Mouse (Mus musculus) lung, adult 2 months (tissue): Measurements from ENCODE around the gene Usp30. TPM values are rescaled to one million over a fixed set of nuclear protein-coding genes. Genes with fewer than 3 reads are reported as not detected.

Source experiments
- DNase-seq: peaks from one replicate; pipeline ENCODE4 v3.0.0; 2022
- H3K4me1 ChIP-seq: fragments of 200-500 bp; 2 replicates; pipeline ENCODE4 v1.6.1; 2011; ENCODE audit warnings: low read length; ENCODE audit not compliant: control insufficient read depth, insufficient read depth
- H3K4me3 ChIP-seq: fragments of 200-500 bp; replicated peaks from 2 replicates; pipeline ENCODE3; 2011; ENCODE audit warnings: low read depth, mild to moderate bottlenecking, control low read depth, low read length; ENCODE audit errors: extremely low read depth
- CTCF ChIP-seq: fragments of 200-500 bp; IDR thresholded peaks from 2 replicates; pipeline ENCODE4 v1.5.1; 2011; ENCODE audit warnings: mild to moderate bottlenecking, low read length, control low read depth; ENCODE audit not compliant: insufficient read depth
- POLR2A ChIP-seq: fragments of 200-500 bp; IDR thresholded peaks from 2 replicates; pipeline ENCODE4 v1.6.1; 2011; ENCODE audit warnings: low read depth, mild to moderate bottlenecking, control low read depth, low read length, borderline replicate concordance; ENCODE audit errors: extremely low read depth
- WGBS: fragments of 180-500 bp; shearing (Covaris S2); methylation state at CpG from one replicate; pipeline ENCODE4 v1.1.7; 2018; 5-methylcytosine and 5-hydroxymethylcytosine counted together
- polyA plus RNA-seq: library from polyadenylated mRNA; depleted of rRNA; stranded (reverse); fragments of >200 nt; gene quantifications from 2 replicates; pipeline ENCODE4 v1.2.3, GENCODE M21; 2012

The Usp30 gene
- polyA plus RNA-seq, 1 experiment: 19.7 TPM

DNA sequence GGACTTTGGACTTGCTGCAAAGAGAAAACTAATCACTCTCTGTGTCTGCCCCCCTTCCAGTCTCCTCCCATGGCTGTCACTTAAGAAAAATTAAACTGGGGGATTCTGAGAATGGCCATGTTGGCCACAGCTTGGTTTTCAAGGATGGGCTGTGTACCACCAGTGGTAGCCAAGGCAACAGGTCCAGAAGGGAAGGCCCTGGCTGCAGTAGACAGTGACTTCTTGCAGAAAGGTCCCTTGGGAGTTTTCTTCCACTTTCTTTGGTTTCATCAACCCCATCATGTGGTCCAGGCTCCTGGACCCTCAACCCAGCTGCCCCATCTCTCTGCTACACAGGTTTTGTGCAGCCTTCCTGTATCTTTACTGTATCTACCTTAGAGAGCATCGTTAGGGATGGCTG is 24.4 kb upstream of the Usp30 start:
- whole genome bisulfite sequencing: 62% methylated on average over 1 of the region's 1 CpGs
- no peak for DNase-seq
- Histone ChIP-seq H3K4me3 (no peak overlapping the region), H3K4me1 (no peaks in the 10 kb centered on the region)
- TF ChIP-seq CTCF (no peak), POLR2A (no peak)

- Histone ChIP-seq H3K4me1 (no peaks in the 10 kb centered on the region), H3K4me3 (no peak overlapping the region)
- no peak for TF ChIP-seq CTCF
- no peak for TF ChIP-seq POLR2A
- WGBS: 11% methylated on average over 15 of the region's 15 CpGs
- DNase-seq: peak; percentile 30
Measured at GRCm38 (mm10) chr5:114041327-114041930, 23.8 kb upstream of the Usp30 start.

DNA sequence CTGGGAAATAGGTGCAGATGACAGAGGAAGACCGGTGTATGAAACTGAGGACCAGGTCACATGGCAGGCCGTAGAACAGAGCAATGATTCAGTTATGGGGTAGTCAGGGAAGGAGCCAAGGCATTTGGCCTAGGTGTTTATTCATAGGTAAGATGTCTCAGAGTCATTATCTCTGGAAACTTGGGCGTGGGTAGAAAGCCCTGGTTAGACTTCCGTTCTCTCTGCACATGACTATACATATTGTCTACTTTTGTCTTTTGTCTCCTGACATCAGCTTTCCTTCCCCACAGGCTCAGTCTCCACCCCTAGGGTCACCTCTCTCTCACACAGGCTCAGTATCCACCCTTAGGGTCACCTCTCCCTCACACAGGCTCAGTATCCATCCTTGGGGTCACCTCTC is 21.5 kb upstream of the Usp30 start:
- DNase-seq: no peak
- TF ChIP-seq POLR2A (no peak), CTCF (no peak)
- no peak overlapping the region for H3K4me3 ChIP-seq
- 72% methylated on average over 4 of the region's 4 CpGs for WGBS
- H3K4me1 ChIP-seq: no peaks in the 10 kb centered on the region

DNA sequence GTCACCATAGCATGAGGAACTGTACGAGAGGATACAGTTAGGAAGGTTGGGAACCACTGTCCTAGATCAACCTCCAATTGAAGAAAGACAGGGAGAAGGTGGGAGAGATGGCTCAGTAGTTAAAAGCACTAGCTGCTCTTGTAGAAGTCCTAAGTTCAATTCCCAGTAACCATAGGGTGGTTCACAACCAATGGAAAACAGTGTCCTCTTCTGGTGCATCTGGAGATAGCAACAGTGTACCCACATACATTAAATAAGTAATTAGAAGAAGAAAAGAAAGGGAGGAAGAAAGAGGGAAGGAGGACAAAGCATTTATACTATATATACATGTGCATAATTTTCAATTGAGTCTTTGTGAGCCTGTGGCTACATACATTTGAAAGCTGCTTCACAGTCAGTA is 20.1 kb upstream of the Usp30 start:
- TF ChIP-seq CTCF: no peak
- TF ChIP-seq POLR2A: no peak
- 64% methylated on average over 1 of the region's 1 CpGs for WGBS
- no peak overlapping the region for H3K4me3 ChIP-seq
- no peak for DNase-seq
- H3K4me1 ChIP-seq: no peaks in the 10 kb centered on the region

DNA sequence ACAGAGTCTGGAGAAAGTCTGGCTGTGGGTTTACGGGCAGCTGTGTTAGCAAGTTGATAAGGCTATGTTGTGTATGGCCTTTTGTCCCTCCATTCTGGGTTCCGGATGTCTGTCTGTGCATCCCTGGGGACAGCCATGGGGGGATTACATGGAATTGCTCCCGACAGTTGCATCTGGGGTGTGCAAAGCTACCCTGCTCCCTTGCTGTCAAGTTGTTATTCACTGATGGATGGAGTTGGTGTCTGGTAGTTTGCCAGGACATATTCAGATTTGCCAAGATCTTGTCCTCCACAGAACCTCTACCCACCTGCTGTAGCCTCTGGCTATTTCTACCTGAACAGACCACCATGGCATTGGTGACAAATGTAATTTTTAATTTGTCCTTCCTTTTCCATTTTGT is 19.1 kb upstream of the Usp30 start:
- WGBS: 56% methylated on average over 3 of the region's 3 CpGs
- Histone ChIP-seq H3K4me3 (no peak overlapping the region), H3K4me1 (no peaks in the 10 kb centered on the region)
- DNase-seq: no peak
- TF ChIP-seq POLR2A (no peak), CTCF (no peak)

DNA sequence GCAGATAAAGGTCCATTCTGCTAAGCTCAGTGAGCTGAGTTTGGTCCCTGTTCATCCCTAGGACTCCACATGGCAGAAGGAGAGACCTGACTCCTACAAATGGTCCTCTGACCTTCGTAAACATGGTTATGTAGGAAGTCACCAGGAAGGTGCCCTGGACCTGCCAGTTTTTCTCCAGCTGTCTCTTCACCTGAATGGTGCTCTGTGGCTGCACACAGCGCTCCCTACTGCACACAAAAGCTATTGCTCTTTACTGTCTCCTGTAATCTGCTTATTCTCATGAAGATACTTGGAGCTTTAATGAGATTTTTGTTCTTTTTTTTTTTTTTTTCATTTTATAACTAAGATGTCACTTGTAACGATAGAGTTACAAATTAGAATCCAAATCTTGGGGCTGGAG is 18.7 kb upstream of the Usp30 start:
- no peak overlapping the region for H3K4me3 ChIP-seq
- WGBS: 44% methylated on average over 3 of the region's 3 CpGs
- DNase-seq: no peak
- TF ChIP-seq POLR2A (no peak), CTCF (peak; percentile 28; the same call in 1 of the 2 replicates)
- no peaks in the 10 kb centered on the region for H3K4me1 ChIP-seq

DNA sequence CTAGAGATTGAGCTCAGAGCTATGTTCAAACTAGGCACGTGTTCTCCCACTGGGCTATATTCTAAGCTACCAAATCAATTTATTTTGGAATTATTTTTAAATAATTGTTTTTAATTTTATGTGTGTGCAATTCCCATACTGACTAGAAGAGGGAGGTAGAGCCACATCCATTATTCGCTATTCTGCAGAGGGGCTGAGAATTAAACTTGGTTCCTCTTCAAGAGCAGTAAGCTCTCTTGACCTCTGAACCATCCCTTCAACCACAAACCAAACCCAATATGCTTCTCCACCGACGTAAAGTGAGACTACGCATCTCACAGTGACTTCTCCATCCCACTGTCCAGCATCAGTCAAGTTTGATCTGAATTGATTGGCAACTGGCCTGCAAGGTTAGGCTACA is 18.1 kb upstream of the Usp30 start:
- no peak for DNase-seq
- WGBS: 70% methylated on average over 5 of the region's 5 CpGs
- Histone ChIP-seq H3K4me1 (no peaks in the 10 kb centered on the region), H3K4me3 (no peak overlapping the region)
- TF ChIP-seq POLR2A (no peak), CTCF (no peak)

DNA sequence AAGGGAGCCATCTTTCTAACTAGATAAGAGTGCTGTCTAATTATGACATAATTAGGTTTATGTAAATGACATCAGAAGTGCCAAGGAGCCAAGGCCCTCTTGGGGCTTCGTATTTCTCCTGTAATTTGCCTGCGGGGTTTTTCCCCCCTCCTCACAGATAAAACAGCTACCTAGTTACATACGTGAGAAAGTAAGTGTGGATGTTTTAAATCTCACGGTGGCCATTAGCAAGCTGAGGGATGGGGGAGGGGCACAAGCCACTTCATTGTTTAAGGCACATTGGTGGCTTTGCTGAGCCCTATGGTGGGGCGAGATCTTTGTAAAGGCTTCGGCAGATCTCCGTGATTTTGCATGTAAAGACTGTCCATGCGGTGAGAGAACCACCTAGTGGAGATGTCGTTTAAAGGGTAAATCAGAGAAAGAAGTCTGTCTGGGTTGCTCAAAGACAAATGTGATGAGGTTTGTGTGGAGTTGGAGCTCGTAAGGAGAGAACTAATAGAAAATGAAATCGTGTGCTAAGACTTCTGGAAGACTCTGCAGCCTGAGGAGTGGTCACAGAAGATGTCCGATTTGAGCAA is 16.4 kb upstream of the Usp30 start:
- DNase-seq: no peak
- TF ChIP-seq POLR2A: no peak
- no peak for TF ChIP-seq CTCF
- Histone ChIP-seq H3K4me1 (no peaks in the 10 kb centered on the region), H3K4me3 (no peak overlapping the region)
- WGBS: 50% methylated on average over 12 of the region's 12 CpGs

GRCm38 (mm10) chr5:114052246-114052761 is 13.0 kb upstream of the Usp30 start:
- no peak for TF ChIP-seq POLR2A
- TF ChIP-seq CTCF: peak; percentile 73
- H3K4me3 ChIP-seq: peak overlapping the region; percentile 3
- H3K4me1 ChIP-seq: no peaks in the 10 kb centered on the region
- WGBS: 5% methylated on average over 9 of the region's 9 CpGs
- peak; percentile 61 for DNase-seq

- WGBS: 74% methylated on average over 9 of the region's 9 CpGs
- H3K4me1 ChIP-seq: no peaks in the 10 kb centered on the region
Measured at GRCm38 (mm10) chr5:114057129-114057731, 8.0 kb upstream of the Usp30 start.

More at GRCm38 (mm10) chr5:114057129-114057731, 8.0 kb upstream of the Usp30 start:
- TF ChIP-seq POLR2A: no peak
- no peak for TF ChIP-seq CTCF
- DNase-seq: no peak
- no peak overlapping the region for H3K4me3 ChIP-seq
